Mouse (Mus musculus) forebrain, embryonic 13.5 days (tissue): Measurements from ENCODE around the gene Pex6. TPM values are rescaled to one million over a fixed set of nuclear protein-coding genes. Genes with fewer than 3 reads are reported as not detected.

Experiments
- ATAC-seq: fragments of 200-750 bp; cut with Nextera tagmentation; 2 replicates; pipeline ENCODE4 v1.8.0; 2017
- H3K27ac ChIP-seq: fragments of 300-500 bp; sonication (generic); 2 replicates; pipeline ENCODE4 v1.5.1; 2015; ENCODE audit warnings: inconsistent platforms, mild to moderate bottlenecking, moderate library complexity
- H3K27me3 ChIP-seq: fragments of 300-500 bp; sonication (generic); 2 replicates; pipeline ENCODE4 v1.6.1; 2015; ENCODE audit warnings: mild to moderate bottlenecking, inconsistent platforms
- H3K36me3 ChIP-seq: fragments of 300-500 bp; sonication (generic); 2 replicates; pipeline ENCODE4 v1.6.1; 2015; ENCODE audit warnings: mild to moderate bottlenecking, inconsistent platforms; ENCODE audit not compliant: poor library complexity, severe bottlenecking
- H3K4me1 ChIP-seq: fragments of 300-500 bp; sonication (generic); 2 replicates; pipeline ENCODE4 v1.6.1; 2015; ENCODE audit warnings: inconsistent platforms
- H3K4me2 ChIP-seq: fragments of 300-500 bp; sonication (generic); 2 replicates; pipeline ENCODE4 v1.6.1; 2015; ENCODE audit warnings: inconsistent platforms, mild to moderate bottlenecking, moderate library complexity
- H3K4me3 ChIP-seq: fragments of 300-500 bp; sonication (generic); 2 replicates; pipeline ENCODE4 v1.5.1; 2015; ENCODE audit warnings: mild to moderate bottlenecking, inconsistent platforms
- H3K9ac ChIP-seq: fragments of 300-500 bp; sonication (generic); 2 replicates; pipeline ENCODE4 v1.6.1; 2015; ENCODE audit warnings: mild to moderate bottlenecking, inconsistent platforms
- H3K9me3 ChIP-seq: fragments of 300-500 bp; sonication (generic); replicated peaks from 2 replicates; pipeline ENCODE4 v1.6.1; 2016; ENCODE audit warnings: inconsistent platforms
- WGBS: fragments of 180-500 bp; shearing (Covaris S2); methylation state at CpG from one replicate; pipeline ENCODE4 v1.1.7; 2015; 5-methylcytosine and 5-hydroxymethylcytosine counted together
- polyA plus RNA-seq: library from polyadenylated mRNA; unstranded; fragments of >200 nt; fragmentation: Nextera tagmentation; extraction: Ambion mirVana; gene quantifications from 2 replicates; pipeline ENCODE4 v1.2.1, GENCODE M21; 2015

Gene Pex6
- polyA plus RNA-seq, 1 experiment from 2014 or later, result 18.9 TPM

DNA sequence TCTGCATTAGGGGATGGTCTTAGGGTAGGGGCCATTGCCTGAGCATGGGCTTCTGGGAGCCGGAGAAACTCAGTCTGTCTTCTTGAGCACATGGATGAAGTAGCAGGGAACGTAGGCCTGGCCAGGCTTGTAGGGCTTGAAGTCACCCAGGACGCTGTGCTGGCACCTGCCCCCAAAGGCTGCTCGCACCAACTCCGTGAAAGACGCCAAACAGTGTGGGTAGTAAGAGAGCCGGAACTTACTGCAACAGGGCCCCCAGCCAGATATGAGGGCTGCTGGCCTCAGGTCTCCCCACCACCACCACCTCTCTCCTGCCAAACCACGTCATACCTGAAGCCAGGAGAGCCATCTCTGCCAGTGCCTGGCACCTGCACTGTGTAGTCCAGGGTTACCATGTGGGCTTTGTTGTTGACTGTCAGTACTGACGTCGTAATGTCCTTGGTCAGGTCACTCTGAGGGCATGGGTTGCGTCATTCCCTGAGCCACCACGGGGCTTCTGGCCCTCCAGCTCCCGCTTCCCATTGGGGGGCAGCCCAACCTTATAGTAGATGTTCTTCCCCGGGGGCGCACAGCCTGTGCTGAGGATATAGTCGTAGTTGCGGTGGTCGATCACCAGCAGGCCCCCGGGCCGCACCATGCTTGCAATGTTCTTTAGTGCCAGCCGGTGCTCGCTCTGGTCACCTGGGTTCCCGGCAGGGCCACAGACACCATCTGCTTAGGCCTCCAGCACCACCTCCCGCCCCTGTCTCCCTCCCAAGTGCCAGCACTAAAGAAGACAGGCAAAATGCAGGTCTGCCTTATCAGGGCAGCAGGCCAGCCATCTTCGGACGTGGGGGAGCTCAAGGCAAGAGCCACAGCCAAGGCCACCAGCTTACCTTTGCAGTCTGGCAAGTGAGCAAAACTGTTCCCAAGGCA lies 14.7 kb downstream of the Pex6 start:
- Histone ChIP-seq H3K9ac (no peak overlapping the region), H3K4me2 (no peak overlapping the region), H3K27me3 (peaks cover 15% of the 10 kb centered on the region), H3K9me3 (no peaks in the 10 kb centered on the region), H3K27ac (no peak overlapping the region), H3K36me3 (peaks cover 40% of the 10 kb centered on the region), H3K4me3 (no peak overlapping the region), H3K4me1 (no peaks in the 10 kb centered on the region)
- no peak for ATAC-seq
- 92% methylated on average over 26 of the region's 26 CpGs for WGBS

- ATAC-seq, result no peak
- H3K4me2 ChIP-seq, result no peak overlapping the region
- no peaks in the 10 kb centered on the region for H3K9me3 ChIP-seq
- H3K9ac ChIP-seq, result no peak overlapping the region
- peaks cover 15% of the 10 kb centered on the region for H3K27me3 ChIP-seq
- H3K27ac ChIP-seq, result no peak overlapping the region
- no peaks in the 10 kb centered on the region for H3K4me1 ChIP-seq
- no peak overlapping the region for H3K4me3 ChIP-seq
- peaks cover 28% of the 10 kb centered on the region for H3K36me3 ChIP-seq
- 91% methylated on average over 11 of the region's 11 CpGs for WGBS
Observed at GRCm38 (mm10) chr17:46727271-46727670, 16.0 kb downstream of the Pex6 start.

DNA sequence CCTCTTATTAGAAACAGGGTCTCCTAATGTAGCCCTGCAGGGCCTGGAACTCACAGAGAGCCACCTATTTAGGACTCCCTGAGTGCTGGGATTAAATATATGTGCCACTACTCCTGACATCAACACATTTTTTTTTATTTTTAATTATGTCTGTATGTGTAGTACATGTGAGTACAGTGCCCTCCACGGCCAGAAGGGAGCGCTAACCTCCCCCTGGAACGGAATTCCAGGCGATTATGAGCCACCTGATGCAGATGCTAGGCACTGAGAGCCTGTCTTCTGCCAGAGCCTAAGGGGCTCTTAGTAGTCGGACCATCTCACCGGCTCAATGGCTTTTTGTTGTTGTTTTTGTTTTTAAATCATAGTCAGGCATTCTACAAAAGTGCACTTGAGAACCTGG lies 16.8 kb downstream of the Pex6 start:
- no peak for ATAC-seq
- Histone ChIP-seq H3K9ac (no peak overlapping the region), H3K4me1 (no peaks in the 10 kb centered on the region), H3K27ac (no peak overlapping the region), H3K36me3 (peaks cover 22% of the 10 kb centered on the region), H3K9me3 (no peaks in the 10 kb centered on the region), H3K27me3 (peaks cover 15% of the 10 kb centered on the region), H3K4me2 (no peak overlapping the region), H3K4me3 (no peak overlapping the region)
- 45% methylated on average over 6 of the region's 6 CpGs for WGBS

DNA sequence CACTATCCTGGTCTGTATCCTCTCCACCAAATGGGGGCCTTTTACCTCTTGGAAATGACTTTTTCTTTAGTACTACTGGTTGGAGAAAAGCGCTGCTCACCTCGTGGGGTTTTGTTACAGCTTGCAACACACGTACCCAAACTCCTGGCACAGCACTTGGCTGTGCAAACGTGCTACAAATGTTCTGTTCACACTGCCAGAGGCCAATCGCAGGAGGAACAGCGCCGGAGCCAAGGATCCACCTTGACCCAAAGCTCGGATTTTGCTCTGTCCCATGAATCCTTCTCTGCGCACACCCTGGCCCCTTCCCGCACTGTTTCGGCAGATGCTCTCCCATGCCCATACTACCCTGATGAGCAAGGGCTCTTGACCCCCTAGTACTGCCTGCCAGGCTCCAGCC lies 17.2 kb downstream of the Pex6 start:
- peaks cover 15% of the 10 kb centered on the region for H3K27me3 ChIP-seq
- peaks cover 18% of the 10 kb centered on the region for H3K36me3 ChIP-seq
- H3K4me3 ChIP-seq, result no peak overlapping the region
- no peak overlapping the region for H3K4me2 ChIP-seq
- 0 out of 2 replicates have a peak overlapping the region, but pooled peaks have one; percentile 34 for H3K9ac ChIP-seq
- no peaks in the 10 kb centered on the region for H3K4me1 ChIP-seq
- WGBS, result 50% methylated on average over 11 of the region's 11 CpGs
- ATAC-seq, result no peak
- H3K27ac ChIP-seq, result no peak overlapping the region
- H3K9me3 ChIP-seq, result no peaks in the 10 kb centered on the region

GRCm38 (mm10) chr17:46728904-46729318 lies 17.6 kb downstream of the Pex6 start, which contains the start of gene Gnmt:
Gene Gnmt, minus strand, starts transcription at chr17:46729168.
- no peak for ATAC-seq
- H3K4me1 ChIP-seq, result no peaks in the 10 kb centered on the region
- H3K27me3 ChIP-seq, result peaks cover 15% of the 10 kb centered on the region
- WGBS, result 20% methylated on average over 24 of the region's 24 CpGs
- no peak within 1 kb of the TSS for H3K4me3 ChIP-seq
- H3K9ac ChIP-seq, result 0 out of 2 replicates have a peak within 1 kb of the TSS, but pooled peaks have one; percentile 34
- peaks cover 14% of the 10 kb centered on the region for H3K36me3 ChIP-seq
- no peak within 1 kb of the TSS for H3K27ac ChIP-seq
- peak within 1 kb of the TSS; percentile 5; the same call in 1 of the 2 replicates for H3K4me2 ChIP-seq
- no peaks in the 10 kb centered on the region for H3K9me3 ChIP-seq

DNA sequence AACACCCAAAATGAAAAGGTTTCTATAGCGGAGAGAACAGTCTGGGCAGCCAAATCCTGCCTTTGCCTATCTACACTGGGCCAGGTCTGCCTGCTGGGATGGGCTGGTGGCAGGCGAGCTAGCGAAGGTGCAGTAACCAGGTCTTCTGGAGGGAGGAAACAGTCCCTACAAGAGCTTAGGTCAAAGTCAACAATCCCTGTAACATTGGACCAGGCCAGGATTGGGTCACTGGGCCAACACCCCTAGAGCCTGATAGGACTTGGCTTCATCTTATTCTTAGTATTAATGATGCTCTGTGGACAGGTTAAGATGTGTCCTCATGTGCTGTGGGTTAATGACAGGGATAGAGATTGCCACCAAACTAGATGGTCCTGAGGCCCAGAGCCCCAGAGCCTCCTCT lies 22.8 kb downstream of the Pex6 start:
- no peak overlapping the region for H3K27ac ChIP-seq

GRCm38 (mm10) chr17:46735287-46735686 lies 24.0 kb downstream of the Pex6 start:
- Histone ChIP-seq H3K27me3 (no peaks in the 10 kb centered on the region), H3K4me1 (no peaks in the 10 kb centered on the region), H3K36me3 (peaks cover 44% of the 10 kb centered on the region), H3K9me3 (no peaks in the 10 kb centered on the region), H3K27ac (no peak overlapping the region), H3K4me2 (no peak overlapping the region), H3K4me3 (no peak overlapping the region), H3K9ac (no peak overlapping the region)
- 93% methylated on average over 7 of the region's 7 CpGs for WGBS
- no peak for ATAC-seq

More for the DNA sequence above, 22.8 kb downstream of the Pex6 start:
- Histone ChIP-seq H3K9ac (no peak overlapping the region), H3K9me3 (no peaks in the 10 kb centered on the region), H3K4me3 (no peak overlapping the region), H3K4me2 (no peak overlapping the region), H3K4me1 (no peaks in the 10 kb centered on the region), H3K36me3 (peaks cover 43% of the 10 kb centered on the region), H3K27me3 (peaks cover 6% of the 10 kb centered on the region)
- ATAC-seq, result no peak
- 95% methylated on average over 3 of the region's 3 CpGs for WGBS

- no peaks in the 10 kb centered on the region for H3K4me1 ChIP-seq
- ATAC-seq, result no peak
- H3K4me2 ChIP-seq, result no peak overlapping the region
- no peaks in the 10 kb centered on the region for H3K9me3 ChIP-seq
- H3K27ac ChIP-seq, result no peak overlapping the region
- WGBS, result 62% methylated on average over 10 of the region's 10 CpGs
- no peaks in the 10 kb centered on the region for H3K27me3 ChIP-seq
- H3K9ac ChIP-seq, result no peak overlapping the region
- H3K4me3 ChIP-seq, result no peak overlapping the region
- H3K36me3 ChIP-seq, result peaks cover 44% of the 10 kb centered on the region
Observed at GRCm38 (mm10) chr17:46736160-46736559, 24.9 kb downstream of the Pex6 start.

DNA sequence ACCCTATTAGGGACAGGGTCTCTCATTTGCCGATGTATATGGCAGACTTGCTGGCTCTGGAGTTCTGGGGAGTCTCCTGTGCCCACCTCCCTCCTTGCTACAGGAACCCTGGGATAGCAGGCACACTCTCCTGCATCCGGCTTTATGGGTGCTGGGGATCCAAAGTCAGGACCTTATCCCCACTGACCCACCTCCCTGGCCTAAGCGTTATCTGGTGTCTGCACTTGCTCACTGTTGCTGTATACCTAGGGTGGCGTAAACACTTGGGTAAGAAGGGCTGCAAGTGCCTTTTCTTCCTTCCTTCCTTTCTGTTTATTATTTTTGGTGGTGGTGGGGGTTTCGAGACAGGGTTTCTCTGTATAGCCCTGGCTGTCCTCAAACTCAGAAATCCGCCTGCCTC lies 30.0 kb downstream of the Pex6 start:
- Histone ChIP-seq H3K9me3 (no peaks in the 10 kb centered on the region), H3K27ac (no peak overlapping the region), H3K4me1 (no peaks in the 10 kb centered on the region), H3K9ac (no peak overlapping the region), H3K36me3 (peaks cover 58% of the 10 kb centered on the region), H3K4me3 (no peak overlapping the region), H3K27me3 (no peaks in the 10 kb centered on the region), H3K4me2 (no peak overlapping the region)
- WGBS, result 89% methylated on average over 6 of the region's 6 CpGs
- ATAC-seq, result no peak

- H3K27ac ChIP-seq, result no peak overlapping the region
- 90% methylated on average over 9 of the region's 9 CpGs for WGBS
- ATAC-seq, result no peak
- no peak overlapping the region for H3K9ac ChIP-seq
- no peaks in the 10 kb centered on the region for H3K9me3 ChIP-seq
- H3K4me1 ChIP-seq, result no peaks in the 10 kb centered on the region
- no peaks in the 10 kb centered on the region for H3K27me3 ChIP-seq
- H3K4me2 ChIP-seq, result no peak overlapping the region
- H3K36me3 ChIP-seq, result peaks cover 61% of the 10 kb centered on the region
- no peak overlapping the region for H3K4me3 ChIP-seq
Observed at GRCm38 (mm10) chr17:46742986-46743385, 31.7 kb downstream of the Pex6 start.

- Histone ChIP-seq H3K27me3 (no peaks in the 10 kb centered on the region), H3K36me3 (peaks cover 56% of the 10 kb centered on the region), H3K4me1 (peaks cover 4% of the 10 kb centered on the region), H3K27ac (no peak overlapping the region), H3K4me2 (no peak overlapping the region), H3K9me3 (no peaks in the 10 kb centered on the region), H3K9ac (no peak overlapping the region), H3K4me3 (no peak overlapping the region)
- ATAC-seq, result no peak
- WGBS, result 86% methylated on average over 2 of the region's 2 CpGs
Observed at GRCm38 (mm10) chr17:46745506-46745905, 34.2 kb downstream of the Pex6 start.

- Histone ChIP-seq H3K9me3 (no peaks in the 10 kb centered on the region), H3K36me3 (peaks cover 46% of the 10 kb centered on the region), H3K27me3 (no peaks in the 10 kb centered on the region), H3K4me1 (peaks cover 15% of the 10 kb centered on the region), H3K4me2 (no peak overlapping the region), H3K9ac (no peak overlapping the region), H3K4me3 (no peak overlapping the region), H3K27ac (no peak overlapping the region)
- no peak for ATAC-seq
- WGBS, result 90% methylated on average over 8 of the region's 8 CpGs
Observed at GRCm38 (mm10) chr17:46747234-46747633, 36.0 kb downstream of the Pex6 start.
